Mouse (Mus musculus) stomach, embryonic 16.5 days (tissue): ENCODE measurements around the gene Pask. TPM values are rescaled to one million over a fixed set of nuclear protein-coding genes. Genes with fewer than 3 reads are reported as not detected.

Source experiments
- ATAC-seq: fragments of 200-750 bp; cut with Nextera tagmentation; 2 replicates; pipeline ENCODE4 v1.8.0; 2017; ENCODE audit warnings: moderate number of reproducible peaks, moderate TSS enrichment; ENCODE audit not compliant: insufficient read depth, low FRiP score
- H3K27ac ChIP-seq: fragments of 300-500 bp; sonication (generic); 2 replicates; pipeline ENCODE4 v1.5.1; 2014; ENCODE audit warnings: low read length
- H3K27me3 ChIP-seq: fragments of 300-500 bp; sonication (generic); 2 replicates; pipeline ENCODE4 v1.6.1; 2014; ENCODE audit warnings: low read length, control low read depth, mixed read lengths; ENCODE audit not compliant: control insufficient read depth, insufficient read depth
- H3K36me3 ChIP-seq: fragments of 300-500 bp; sonication (generic); 2 replicates; pipeline ENCODE4 v1.6.1; 2014; ENCODE audit warnings: low read length; ENCODE audit not compliant: control insufficient read depth, insufficient read depth
- H3K4me1 ChIP-seq: fragments of 300-500 bp; sonication (generic); 2 replicates; pipeline ENCODE4 v1.6.1; 2014; ENCODE audit warnings: low read length, control low read depth, mixed read lengths; ENCODE audit not compliant: control insufficient read depth, insufficient read depth
- H3K4me2 ChIP-seq: fragments of 300-500 bp; sonication (generic); 2 replicates; pipeline ENCODE4 v1.6.1; 2014; ENCODE audit warnings: low read depth, low read length, mixed read lengths
- H3K4me3 ChIP-seq: fragments of 300-500 bp; sonication (generic); replicated peaks from 2 replicates; pipeline ENCODE4 v1.5.1; 2014; ENCODE audit warnings: mild to moderate bottlenecking, low read length
- H3K9ac ChIP-seq: fragments of 300-500 bp; sonication (generic); 2 replicates; pipeline ENCODE4 v1.6.1; 2014; ENCODE audit warnings: low read length
- H3K9me3 ChIP-seq: fragments of 300-500 bp; sonication (generic); replicated peaks from 2 replicates; pipeline ENCODE4 v1.6.1; 2016; ENCODE audit warnings: low read length, control low read depth; ENCODE audit not compliant: control insufficient read depth
- WGBS: fragments of 180-500 bp; shearing (Covaris S2); extraction: QIAGEN DNeasy Blood & Tissue Kit; methylation state at CpG from one replicate; pipeline ENCODE4 v1.1.7; 2014; 5-methylcytosine and 5-hydroxymethylcytosine counted together
- microRNA-seq: library from miRNA; unstranded; fragments of <30 nt; microRNA quantifications from one replicate; pipeline ENCODE4, GENCODE M21; 2016
- polyA plus RNA-seq: library from polyadenylated mRNA; unstranded; fragments of >200 nt; fragmentation: Nextera tagmentation; extraction: Ambion mirVana; gene quantifications from 2 replicates; pipeline ENCODE4 v1.2.1, GENCODE M21; 2015

Gene Pask
- polyA plus RNA-seq, 1 experiment from 2014 or later, result 13.8 TPM

DNA sequence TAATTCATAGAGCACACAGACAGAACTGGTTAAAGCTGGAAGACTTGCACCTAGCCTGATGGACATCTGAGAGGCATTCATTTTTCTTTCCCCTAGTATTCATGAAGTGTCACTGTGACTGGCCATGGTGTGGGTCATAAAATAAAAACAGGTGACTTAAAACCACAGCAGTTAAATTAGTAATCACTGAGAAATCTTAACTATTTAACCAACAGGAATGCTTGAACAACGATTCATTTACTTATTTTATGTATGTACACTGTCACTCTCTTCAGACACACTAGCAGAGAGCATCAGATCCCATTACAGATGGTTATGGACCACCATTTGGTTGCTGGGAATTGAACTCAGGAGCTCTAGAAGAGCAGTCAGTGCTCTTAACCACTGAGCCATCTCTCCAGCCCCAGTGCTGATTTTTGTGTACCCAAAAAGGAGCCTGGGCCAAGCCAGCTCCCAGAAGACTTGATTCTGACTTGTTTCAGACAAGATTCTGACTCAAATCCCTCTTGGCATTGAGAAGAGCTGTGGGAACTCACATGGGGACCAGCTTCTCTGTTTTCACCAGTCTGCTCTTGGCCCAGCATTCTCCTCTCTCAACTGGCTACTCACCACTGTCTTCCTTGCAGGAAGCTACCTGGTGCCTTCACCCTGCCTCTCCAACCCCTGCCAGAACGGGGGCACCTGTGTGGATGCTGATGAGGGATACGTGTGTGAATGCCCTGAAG lies 72.6 kb downstream of the Pask start:
- 60% methylated on average over 3 of the region's 3 CpGs for WGBS
- ATAC-seq, result no peak
- H3K4me3 ChIP-seq, result no peak overlapping the region
- H3K36me3 ChIP-seq, result no peaks in the 10 kb centered on the region
- H3K9ac ChIP-seq, result no peak overlapping the region
- no peaks in the 10 kb centered on the region for H3K27me3 ChIP-seq
- H3K4me2 ChIP-seq, result no peak overlapping the region
- no peak overlapping the region for H3K27ac ChIP-seq
- no peaks in the 10 kb centered on the region for H3K9me3 ChIP-seq
- H3K4me1 ChIP-seq, result no peaks in the 10 kb centered on the region

GRCm38 (mm10) chr1:93268246-93268645 lies 75.0 kb downstream of the Pask start:
- ATAC-seq, result no peak
- 87% methylated on average over 2 of the region's 2 CpGs for WGBS
- H3K4me1 ChIP-seq, result no peaks in the 10 kb centered on the region

GRCm38 (mm10) chr1:93267207-93267606 lies 76.1 kb downstream of the Pask start:
- H3K27ac ChIP-seq, result no peak overlapping the region
- no peak overlapping the region for H3K4me3 ChIP-seq
- no peak overlapping the region for H3K4me2 ChIP-seq
- no peak overlapping the region for H3K9ac ChIP-seq
- 53% methylated on average over 3 of the region's 3 CpGs for WGBS
- no peaks in the 10 kb centered on the region for H3K4me1 ChIP-seq
- H3K36me3 ChIP-seq, result no peaks in the 10 kb centered on the region
- no peaks in the 10 kb centered on the region for H3K27me3 ChIP-seq
- ATAC-seq, result no peak
- H3K9me3 ChIP-seq, result no peaks in the 10 kb centered on the region

More at GRCm38 (mm10) chr1:93268246-93268645, 75.0 kb downstream of the Pask start:
- Histone ChIP-seq H3K4me2 (no peak overlapping the region), H3K27me3 (no peaks in the 10 kb centered on the region), H3K27ac (no peak overlapping the region), H3K9me3 (no peaks in the 10 kb centered on the region), H3K9ac (no peak overlapping the region), H3K4me3 (no peak overlapping the region), H3K36me3 (no peaks in the 10 kb centered on the region)

Small RNAs within 50 kb of the gene (microRNA-seq; reads per million reads assigned to microRNA genes)
- gene Mir6345, result not detected
- gene Mir6901, result not detected
- not detected for gene Mir6902

Other genes with a start within 250 kb of the Pask start
- 10.6 and 16.5 TPM in 2 replicates for gene Kif1a, start 241.5 kb downstream of the Pask start, polyA plus RNA-seq
- 0.47 and 0.53 TPM in 2 replicates for gene Agxt, start 208.2 kb downstream of the Pask start, polyA plus RNA-seq
- 17.7 and 32.8 TPM in 2 replicates for gene 2310007B03Rik, start 182.5 kb downstream of the Pask start, polyA plus RNA-seq
- gene Crocc2, start 174.8 kb downstream of the Pask start, polyA plus RNA-seq, result 0.18 and 0.24 TPM in 2 replicates
- gene Sned1, start 107.6 kb downstream of the Pask start, polyA plus RNA-seq, result 9.2 and 9.3 TPM in 2 replicates
- 26.6 and 29.1 TPM in 2 replicates for gene Mterf4, start 37.6 kb downstream of the Pask start, polyA plus RNA-seq
- gene Ppp1r7, start 628 bp downstream of the Pask start, polyA plus RNA-seq, result 50.3 and 61.1 TPM in 2 replicates
- gene Ano7, start 30.4 kb upstream of the Pask start, polyA plus RNA-seq, result 2.1 and 2.9 TPM in 2 replicates
- 162 and 165 TPM in 2 replicates for gene Hdlbp, start 135.3 kb upstream of the Pask start, polyA plus RNA-seq
- gene Farp2, start 168.6 kb upstream of the Pask start, polyA plus RNA-seq, result 6.9 and 7.2 TPM in 2 replicates